Mouse (Mus musculus) liver, embryonic 14.5 days (tissue): ENCODE results near the gene Gm27021. TPM values are rescaled to one million over a fixed set of nuclear protein-coding genes. Genes with fewer than 3 reads are reported as not detected.

ENCODE experiments used
- ATAC-seq: fragments of 200-750 bp; cut with Nextera tagmentation; 2 replicates; pipeline ENCODE4 v1.8.0; 2017; ENCODE audit warnings: moderate number of reproducible peaks, mild to moderate bottlenecking, moderate library complexity; ENCODE audit not compliant: insufficient read depth
- DNase-seq, 3 experiments: peaks; one replicate each; pipeline ENCODE4 v3.0.0-alpha.2; 2012 to 2013; ENCODE audit warnings: low read depth in 3 of 3, low spot score in 3 of 3
- H3K27ac ChIP-seq: fragments of 300-500 bp; sonication (generic); 2 replicates; pipeline ENCODE4 v1.5.1; 2014; ENCODE audit warnings: moderate library complexity, mild to moderate bottlenecking, control low read depth, inconsistent platforms
- H3K27me3 ChIP-seq: fragments of 300-500 bp; sonication (generic); 2 replicates; pipeline ENCODE4 v1.6.1; 2014; ENCODE audit warnings: mild to moderate bottlenecking, low read length, moderate library complexity; ENCODE audit not compliant: control insufficient read depth, insufficient read depth
- H3K36me3 ChIP-seq: fragments of 300-500 bp; sonication (generic); replicated peaks from 2 replicates; pipeline ENCODE4 v1.6.1; 2014; ENCODE audit warnings: low read depth; ENCODE audit not compliant: control insufficient read depth, insufficient read depth
- H3K4me1 ChIP-seq, 2 experiments: fragments of 200-500 bp in 1 of 2; fragments of 300-500 bp in 1 of 2; sonication (generic) in 1 of 2; replicated peaks; 2 replicates each; pipeline ENCODE4 v1.6.1; 2012 to 2014; ENCODE audit warnings: antibody characterized with exemption in 1 of 2, inconsistent platforms in 1 of 2, low read length in 1 of 2; ENCODE audit not compliant: control insufficient read depth in 2 of 2, insufficient read depth in 2 of 2
- H3K4me2 ChIP-seq: fragments of 300-500 bp; sonication (generic); 2 replicates; pipeline ENCODE4 v1.6.1; 2014; ENCODE audit warnings: low read depth, mild to moderate bottlenecking, control low read depth, moderate library complexity
- H3K4me3 ChIP-seq, 2 experiments: fragments of 200-500 bp in 1 of 2; fragments of 300-500 bp in 1 of 2; sonication (generic) in 1 of 2; 2 replicates each; pipeline ENCODE4 v1.5.1; 2012 to 2014; ENCODE audit warnings: low read depth in 2 of 2, low read length in 2 of 2, mild to moderate bottlenecking in 2 of 2, control low read depth in 1 of 2, inconsistent platforms in 1 of 2, moderate library complexity in 1 of 2; ENCODE audit not compliant: insufficient read depth in 1 of 2
- H3K9ac ChIP-seq: fragments of 300-500 bp; sonication (generic); replicated peaks from 2 replicates; pipeline ENCODE4 v1.6.1; 2014; ENCODE audit warnings: mild to moderate bottlenecking, control low read depth, moderate library complexity
- H3K9me3 ChIP-seq: fragments of 300-500 bp; sonication (generic); 2 replicates; pipeline ENCODE4 v1.6.1; 2016; ENCODE audit warnings: low read length, mixed read lengths; ENCODE audit not compliant: control insufficient read depth
- CTCF ChIP-seq: IDR thresholded peaks from 2 replicates; pipeline ENCODE4 v1.5.1; 2016; ENCODE audit warnings: antibody characterized with exemption, low read depth, control low read depth
- EP300 ChIP-seq: IDR thresholded peaks from 2 replicates; pipeline ENCODE4 v1.6.1; 2016; ENCODE audit warnings: antibody characterized with exemption, low read depth
- WGBS: fragments of 180-500 bp; shearing (Covaris S2); extraction: QIAGEN DNeasy Blood & Tissue Kit; methylation state at CpG from one replicate; pipeline ENCODE4 v1.1.7; 2014; ENCODE audit not compliant: insufficient replicate concordance; 5-methylcytosine and 5-hydroxymethylcytosine counted together
- polyA plus RNA-seq, 2 experiments: library from polyadenylated mRNA; depleted of rRNA in 1 of 2; stranded (reverse) in 1 of 2; unstranded in 1 of 2; fragments of >200 nt; fragmentation: Nextera tagmentation in 1 of 2; extraction: Ambion mirVana in 1 of 2; gene quantifications; 2 replicates each; pipeline versions ENCODE4 v1.2.1 to v1.2.3; 2012 to 2014

Gm27021 gene
- polyA plus RNA-seq, 2 experiments = 0.38 TPM; not detected in 1

- no peak overlapping the region for H3K4me3 ChIP-seq
- TF ChIP-seq CTCF = no peak
- TF ChIP-seq EP300 = no peak
- H3K9ac ChIP-seq = no peak overlapping the region
- H3K4me2 ChIP-seq = no peak overlapping the region
- H3K36me3 ChIP-seq = peaks cover 39% of the 10 kb centered on the region
- no peaks in the 10 kb centered on the region for H3K9me3 ChIP-seq
- DNase-seq (no peak), ATAC-seq (no peak)
- no peaks in the 10 kb centered on the region for H3K27me3 ChIP-seq
- H3K4me1 ChIP-seq = peaks cover 0 to 3% of the 10 kb centered on the region in 2 experiments; a peak in 3 of 4 replicates
- WGBS = 92% methylated on average over 7 of the region's 7 CpGs
- no peak overlapping the region for H3K27ac ChIP-seq
Measured at GRCm38 (mm10) chr8:120673298-120673697, 5.4 kb upstream of the Gm27021 start.

- no peak overlapping the region for H3K9ac ChIP-seq
- 87% methylated on average over 16 of the region's 16 CpGs for WGBS
- peaks cover 39% of the 10 kb centered on the region for H3K36me3 ChIP-seq
- H3K27ac ChIP-seq = no peak overlapping the region
- ATAC-seq (no peak), DNase-seq (no peak)
- H3K9me3 ChIP-seq = no peaks in the 10 kb centered on the region
- H3K4me3 ChIP-seq = no peak overlapping the region
- no peaks in the 10 kb centered on the region for H3K27me3 ChIP-seq
- no peak for TF ChIP-seq EP300
- TF ChIP-seq CTCF = no peak
- H3K4me2 ChIP-seq = no peak overlapping the region
- H3K4me1 ChIP-seq = peaks cover 0 to 3% of the 10 kb centered on the region in 2 experiments; a peak in 3 of 4 replicates
Measured at GRCm38 (mm10) chr8:120672626-120673229, 4.8 kb upstream of the Gm27021 start.

GRCm38 (mm10) chr8:120671775-120672174 is 3.9 kb upstream of the Gm27021 start:
- Histone ChIP-seq H3K4me1 (peaks cover 4 to 6% of the 10 kb centered on the region in 2 experiments), H3K4me2 (no peak overlapping the region), H3K9ac (no peak overlapping the region), H3K27ac (no peak overlapping the region), H3K4me3 (no peak overlapping the region), H3K27me3 (no peaks in the 10 kb centered on the region), H3K36me3 (peaks cover 39% of the 10 kb centered on the region), H3K9me3 (no peaks in the 10 kb centered on the region)
- no peak for DNase-seq
- TF ChIP-seq EP300 = no peak
- TF ChIP-seq CTCF = no peak
- 70% methylated on average over 6 of the region's 6 CpGs for WGBS
- no peak for ATAC-seq

DNA sequence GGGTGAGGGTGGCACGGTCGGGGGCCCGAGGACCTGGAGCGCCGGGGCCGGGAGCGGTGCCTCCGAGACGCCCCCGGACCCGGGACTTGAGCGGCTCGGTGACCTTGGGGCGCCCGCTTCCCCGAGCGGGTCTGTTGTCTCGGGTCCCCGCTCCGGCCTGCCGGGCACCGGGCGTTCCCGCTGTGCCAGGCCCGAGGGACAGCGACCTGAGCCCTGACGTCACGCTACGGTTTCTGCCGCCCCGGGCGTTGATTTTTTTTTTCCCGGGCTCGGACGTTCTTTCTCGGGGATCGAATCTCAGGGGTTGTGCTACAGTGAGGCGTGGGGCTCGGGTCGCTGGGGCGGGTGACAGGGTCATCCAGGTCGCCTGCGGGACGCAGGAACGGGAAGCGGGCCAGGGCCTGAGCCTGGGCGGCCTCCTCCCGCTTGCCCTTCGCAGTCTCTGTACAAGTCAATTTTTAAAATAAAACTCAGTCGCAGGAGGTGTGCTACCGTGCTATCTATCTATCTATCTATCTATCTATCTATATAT is 561 bp upstream of the Gm27021 start, which contains the start of gene Emc8:
Gene Emc8 (minus strand): TSS at position 200 of the 532 bp plus-strand sequence.
- TF ChIP-seq CTCF (no peak), EP300 (no peak)
- Histone ChIP-seq H3K27me3 (no peaks in the 10 kb centered on the region), H3K27ac (peak within 1 kb of the TSS; percentile 86), H3K9me3 (no peaks in the 10 kb centered on the region), H3K36me3 (peaks cover 33% of the 10 kb centered on the region), H3K4me1 (peaks cover 11 to 18% of the 10 kb centered on the region in 2 experiments), H3K4me2 (peak within 1 kb of the TSS; percentile 99), H3K4me3 (peak within 1 kb of the TSS; percentile 86 to 95), H3K9ac (peak within 1 kb of the TSS; percentile 89)
- WGBS = under 1% methylated on average over 45 of the region's 51 CpGs
- DNase-seq (no peak), ATAC-seq (peak; percentile 64)

- H3K4me3 ChIP-seq = peak overlapping the region; percentile 86 to 95
- H3K9me3 ChIP-seq = no peaks in the 10 kb centered on the region
- ATAC-seq = no peak
- TF ChIP-seq EP300 = no peak
- TF ChIP-seq CTCF = no peak
- H3K4me1 ChIP-seq = peaks cover 11 to 18% of the 10 kb centered on the region in 2 experiments
- H3K36me3 ChIP-seq = peaks cover 18% of the 10 kb centered on the region
- peak overlapping the region; percentile 89 for H3K9ac ChIP-seq
- DNase-seq = no peak
- 9% methylated on average over 17 of the region's 17 CpGs for WGBS
- peak overlapping the region; percentile 86 for H3K27ac ChIP-seq
- no peaks in the 10 kb centered on the region for H3K27me3 ChIP-seq
- H3K4me2 ChIP-seq = peak overlapping the region; percentile 99
Measured at GRCm38 (mm10) chr8:120666807-120667470, 940 bp downstream of the Gm27021 start.
